Mouse (Mus musculus): ENCODE measurements around the gene Pitx2. TPM values are rescaled to one million over a fixed set of nuclear protein-coding genes. Genes with fewer than 3 reads are reported as not detected.

Pitx2 gene
- polyA plus RNA-seq, 1 experiment from 2014 or later = 16.1 TPM

DNA sequence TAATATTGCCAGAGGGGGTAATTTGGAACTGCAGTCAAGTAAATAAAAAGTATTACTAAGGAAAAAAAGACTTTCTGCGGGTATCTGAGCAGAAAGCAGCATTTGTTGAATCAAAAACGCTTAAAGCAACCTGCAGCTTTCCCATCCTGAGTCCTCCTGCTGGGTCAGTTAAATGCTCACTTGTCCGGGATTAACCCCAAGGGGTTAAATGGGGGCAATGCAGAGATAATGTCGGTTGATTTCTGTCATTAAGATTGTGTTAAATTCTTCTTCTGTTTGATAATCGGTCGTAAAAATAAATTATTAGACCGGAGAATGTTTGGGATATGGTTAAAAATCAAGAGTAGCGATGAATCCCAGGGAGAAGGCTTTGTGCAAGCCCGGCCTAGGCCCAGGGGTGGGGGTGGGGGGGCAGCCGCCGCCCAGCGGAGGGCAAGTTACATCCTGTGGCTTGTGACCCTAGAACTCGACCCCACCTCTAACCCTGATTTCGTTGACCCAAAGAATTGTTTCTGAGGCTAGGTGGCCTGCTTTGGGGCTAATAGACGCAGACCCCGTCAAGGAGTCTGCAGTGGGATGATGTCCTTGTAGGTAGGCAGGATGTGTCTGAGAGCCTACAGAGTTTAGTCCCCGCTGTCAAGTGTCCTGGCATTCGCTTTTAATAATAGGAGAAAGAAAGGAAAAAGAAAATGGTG is 6.0 kb downstream of the Pitx2 start:
- ATAC-seq (ENCODE audit: insufficient read depth, low FRiP score, low TSS enrichment) (no peak), DNase-seq (ENCODE audit: low spot score) (peak; percentile 24)
- no peak overlapping the region for H3K4me2 ChIP-seq (ENCODE audit: low read depth)
- 2% methylated on average over 18 of the region's 18 CpGs for WGBS
- no peak overlapping the region for H3K27ac ChIP-seq (ENCODE audit: low read depth, low read length)
- H3K27me3 ChIP-seq (ENCODE audit: control insufficient read depth, insufficient read depth, low read length) = peaks cover 95% of the 10 kb centered on the region
- H3K36me3 ChIP-seq (ENCODE audit: control insufficient read depth, insufficient read depth, low read length) = no peaks in the 10 kb centered on the region
- H3K9ac ChIP-seq (ENCODE audit: low read length) = no peak overlapping the region
- no peaks in the 10 kb centered on the region for H3K9me3 ChIP-seq (ENCODE audit: control insufficient read depth, low read length)
- H3K4me3 ChIP-seq (ENCODE audit: low read depth, low read length) = no peak overlapping the region
- peaks cover 5% of the 10 kb centered on the region; the same call in 1 of the 2 replicates for H3K4me1 ChIP-seq (ENCODE audit: control insufficient read depth, insufficient read depth, low read length)

DNA sequence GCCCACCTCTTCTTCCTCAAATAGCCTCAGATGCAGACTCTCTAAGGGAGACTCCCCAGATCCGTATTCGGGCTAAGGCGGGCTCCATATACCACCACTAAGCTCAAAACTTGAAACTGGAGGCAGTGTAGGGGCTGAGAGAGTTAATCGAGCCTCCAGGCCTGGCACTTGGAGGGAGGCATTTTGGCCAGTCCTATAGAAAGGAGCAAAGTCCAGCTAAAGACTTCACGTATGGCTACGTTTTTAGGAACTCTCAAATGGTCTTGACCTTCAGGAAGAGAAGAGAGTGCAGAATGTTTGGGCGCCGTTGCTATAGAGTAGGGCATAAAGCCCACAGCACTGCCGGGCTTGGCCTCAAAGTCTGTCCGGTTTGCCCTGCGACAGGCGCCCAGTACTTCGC is 7.1 kb downstream of the Pitx2 start:
- H3K4me3 ChIP-seq (ENCODE audit: low read depth, low read length) = no peak overlapping the region
- H3K4me2 ChIP-seq (ENCODE audit: low read depth) = no peak overlapping the region
- H3K4me1 ChIP-seq (ENCODE audit: control insufficient read depth, insufficient read depth, low read length) = peaks cover 5% of the 10 kb centered on the region; the same call in 1 of the 2 replicates
- H3K27ac ChIP-seq (ENCODE audit: low read depth, low read length) = no peak overlapping the region
- DNase-seq (ENCODE audit: low spot score) (no peak), ATAC-seq (ENCODE audit: insufficient read depth, low FRiP score, low TSS enrichment) (no peak)
- no peaks in the 10 kb centered on the region for H3K36me3 ChIP-seq (ENCODE audit: control insufficient read depth, insufficient read depth, low read length)
- H3K27me3 ChIP-seq (ENCODE audit: control insufficient read depth, insufficient read depth, low read length) = peaks cover 98% of the 10 kb centered on the region
- no peak overlapping the region for H3K9ac ChIP-seq (ENCODE audit: low read length)
- H3K9me3 ChIP-seq (ENCODE audit: control insufficient read depth, low read length) = no peaks in the 10 kb centered on the region
- WGBS = 2% methylated on average over 13 of the region's 13 CpGs

DNA sequence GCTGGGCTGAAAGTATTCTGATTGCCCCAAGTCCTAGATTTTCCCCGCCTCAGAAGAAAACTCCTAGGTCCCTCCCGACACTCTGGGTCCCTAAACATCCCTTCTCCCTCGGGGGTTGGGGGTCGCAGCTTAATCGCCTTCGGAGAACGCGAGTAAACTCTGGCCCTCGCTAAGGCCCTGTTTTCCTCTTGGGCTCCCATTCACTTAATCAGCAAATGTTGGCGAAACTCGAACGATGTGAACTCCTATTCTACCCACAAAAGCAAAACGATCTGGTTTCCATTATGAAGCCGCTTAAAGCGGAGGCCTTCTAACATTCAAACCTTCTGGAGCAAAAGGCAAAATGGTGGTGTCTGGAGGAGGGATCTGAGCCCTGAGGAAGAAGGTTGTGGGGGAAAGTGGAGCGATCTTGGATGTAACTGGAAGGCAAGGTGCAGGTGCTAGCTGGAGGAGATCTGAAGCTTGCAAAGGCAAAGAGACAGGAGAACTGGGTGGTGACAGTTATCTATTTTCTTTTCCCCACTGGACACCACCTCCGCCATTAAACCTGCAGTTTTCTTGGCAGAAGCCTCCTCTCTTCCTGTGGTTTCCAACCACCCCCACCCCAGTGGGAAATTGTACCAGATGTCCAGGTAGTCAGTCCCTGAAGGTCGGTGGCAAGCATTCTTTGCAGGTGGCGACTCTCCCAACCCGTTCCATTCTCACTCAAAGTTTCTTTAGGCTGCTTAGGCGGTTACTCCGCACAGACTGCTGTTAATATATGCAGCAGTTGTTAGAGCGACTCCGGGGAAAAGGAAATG is 7.8 kb downstream of the Pitx2 start:
- Histone ChIP-seq H3K27ac (ENCODE audit: low read depth, low read length) (no peak overlapping the region), H3K9ac (ENCODE audit: low read length) (no peak overlapping the region), H3K4me3 (ENCODE audit: low read depth, low read length) (no peak overlapping the region), H3K4me2 (ENCODE audit: low read depth) (no peak overlapping the region), H3K36me3 (ENCODE audit: control insufficient read depth, insufficient read depth, low read length) (no peaks in the 10 kb centered on the region), H3K9me3 (ENCODE audit: control insufficient read depth, low read length) (no peaks in the 10 kb centered on the region), H3K27me3 (ENCODE audit: control insufficient read depth, insufficient read depth, low read length) (peaks cover 98% of the 10 kb centered on the region), H3K4me1 (ENCODE audit: control insufficient read depth, insufficient read depth, low read length) (peaks cover 5% of the 10 kb centered on the region; the same call in 1 of the 2 replicates)
- no peak for ATAC-seq (ENCODE audit: insufficient read depth, low FRiP score, low TSS enrichment)
- under 1% methylated on average over 24 of the region's 24 CpGs for WGBS
- peak; percentile 40 for DNase-seq (ENCODE audit: low spot score)

DNA sequence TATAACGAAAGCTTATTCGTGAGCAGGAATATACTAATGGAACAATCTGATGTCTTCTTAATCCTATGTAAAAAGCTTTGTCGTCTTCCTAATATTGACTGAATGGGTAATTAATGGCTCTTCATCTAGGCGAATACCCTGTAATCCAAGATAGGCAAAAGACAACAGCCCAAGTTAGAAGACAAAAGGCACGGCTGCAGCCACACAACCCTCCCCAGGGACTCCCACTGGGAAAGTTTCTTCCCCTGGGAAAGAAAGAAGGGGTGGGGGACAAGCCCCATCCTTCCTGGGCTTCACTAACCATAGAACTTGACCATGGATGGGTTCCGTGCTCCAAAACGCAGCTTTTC is 8.3 kb downstream of the Pitx2 start:
- Histone ChIP-seq H3K9ac (ENCODE audit: low read length) (no peak overlapping the region), H3K4me1 (ENCODE audit: control insufficient read depth, insufficient read depth, low read length) (peaks cover 5% of the 10 kb centered on the region; the same call in 1 of the 2 replicates), H3K36me3 (ENCODE audit: control insufficient read depth, insufficient read depth, low read length) (no peaks in the 10 kb centered on the region), H3K4me2 (ENCODE audit: low read depth) (no peak overlapping the region), H3K27me3 (ENCODE audit: control insufficient read depth, insufficient read depth, low read length) (peaks cover 98% of the 10 kb centered on the region), H3K4me3 (ENCODE audit: low read depth, low read length) (no peak overlapping the region), H3K27ac (ENCODE audit: low read depth, low read length) (no peak overlapping the region), H3K9me3 (ENCODE audit: control insufficient read depth, low read length) (no peaks in the 10 kb centered on the region)
- no peak for DNase-seq (ENCODE audit: low spot score)
- WGBS = 2% methylated on average over 7 of the region's 7 CpGs
- ATAC-seq (ENCODE audit: insufficient read depth, low FRiP score, low TSS enrichment) = no peak

DNA sequence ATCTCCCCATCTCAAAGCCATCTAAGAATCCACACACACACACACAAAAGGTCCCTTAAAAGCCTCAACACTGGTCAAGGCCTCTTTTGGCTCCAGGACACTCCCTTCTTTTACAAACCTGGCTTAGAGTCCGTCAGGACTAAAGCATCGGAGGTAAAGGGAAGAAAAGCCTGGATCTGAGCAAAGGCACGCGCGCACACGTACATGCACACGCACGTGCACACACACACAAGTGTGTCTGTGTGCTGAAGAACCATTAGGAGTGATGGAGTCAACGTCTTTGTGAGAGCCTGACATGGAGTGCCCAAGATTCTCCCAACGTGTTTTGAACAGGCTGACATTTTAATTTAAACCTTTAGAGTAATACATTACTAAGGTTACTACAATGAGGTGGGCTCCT is 8.7 kb downstream of the Pitx2 start:
- H3K27me3 ChIP-seq (ENCODE audit: control insufficient read depth, insufficient read depth, low read length) = peaks cover 98% of the 10 kb centered on the region
- no peak overlapping the region for H3K4me2 ChIP-seq (ENCODE audit: low read depth)
- H3K4me3 ChIP-seq (ENCODE audit: low read depth, low read length) = no peak overlapping the region
- 2% methylated on average over 10 of the region's 10 CpGs for WGBS
- DNase-seq (ENCODE audit: low spot score) (peak; percentile 20), ATAC-seq (ENCODE audit: insufficient read depth, low FRiP score, low TSS enrichment) (no peak)
- H3K9ac ChIP-seq (ENCODE audit: low read length) = no peak overlapping the region
- H3K36me3 ChIP-seq (ENCODE audit: control insufficient read depth, insufficient read depth, low read length) = no peaks in the 10 kb centered on the region
- H3K27ac ChIP-seq (ENCODE audit: low read depth, low read length) = no peak overlapping the region
- no peaks in the 10 kb centered on the region for H3K9me3 ChIP-seq (ENCODE audit: control insufficient read depth, low read length)
- peaks cover 5% of the 10 kb centered on the region; the same call in 1 of the 2 replicates for H3K4me1 ChIP-seq (ENCODE audit: control insufficient read depth, insufficient read depth, low read length)

DNA sequence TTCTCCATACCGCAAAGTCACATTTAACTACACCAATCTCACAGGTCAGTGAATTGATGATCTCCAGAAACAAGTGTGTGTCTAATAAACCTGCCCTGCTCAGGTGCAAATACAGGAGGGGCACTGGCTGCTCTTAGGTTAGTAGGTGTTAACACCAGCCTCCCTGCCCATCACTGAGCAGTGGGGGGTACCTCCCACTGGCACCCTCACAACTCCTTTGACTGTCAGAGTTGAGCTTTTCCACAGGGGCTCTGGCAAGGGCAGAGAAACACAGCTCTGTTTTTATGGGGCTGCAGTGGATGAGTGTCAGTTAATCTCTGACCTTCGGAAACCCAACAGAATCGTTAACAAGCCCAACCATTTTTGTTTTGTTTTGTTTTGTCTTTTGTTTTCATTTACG is 9.6 kb downstream of the Pitx2 start:
- H3K27ac ChIP-seq (ENCODE audit: low read depth, low read length) = no peak overlapping the region
- no peaks in the 10 kb centered on the region for H3K9me3 ChIP-seq (ENCODE audit: control insufficient read depth, low read length)

DNA sequence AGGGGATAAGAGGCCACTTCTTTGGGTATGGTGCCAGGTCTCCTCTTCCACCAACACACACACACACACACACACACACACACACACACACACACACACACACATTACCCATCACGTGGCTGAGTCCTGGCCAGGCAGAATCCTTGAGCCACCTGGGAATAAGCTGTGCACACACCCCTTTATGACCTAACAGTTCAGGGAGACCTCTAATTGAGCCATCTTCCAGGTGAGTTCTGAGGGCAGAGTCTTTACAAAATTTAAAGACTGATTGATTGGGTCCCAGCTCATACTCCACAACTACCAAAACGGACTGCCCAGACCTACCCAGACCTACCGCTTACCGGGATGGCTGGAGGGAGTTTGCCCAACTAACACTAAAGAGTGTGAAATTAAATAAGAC is 10.1 kb downstream of the Pitx2 start:
- H3K27ac ChIP-seq (ENCODE audit: low read depth, low read length) = no peak overlapping the region
- H3K4me3 ChIP-seq (ENCODE audit: low read depth, low read length) = no peak overlapping the region
- H3K27me3 ChIP-seq (ENCODE audit: control insufficient read depth, insufficient read depth, low read length) = peaks cover 98% of the 10 kb centered on the region
- peaks cover 5% of the 10 kb centered on the region; the same call in 1 of the 2 replicates for H3K4me1 ChIP-seq (ENCODE audit: control insufficient read depth, insufficient read depth, low read length)
- H3K36me3 ChIP-seq (ENCODE audit: control insufficient read depth, insufficient read depth, low read length) = no peaks in the 10 kb centered on the region
- no peak for DNase-seq (ENCODE audit: low spot score)
- ATAC-seq (ENCODE audit: insufficient read depth, low FRiP score, low TSS enrichment) = no peak
- no peak overlapping the region for H3K4me2 ChIP-seq (ENCODE audit: low read depth)
- 0% methylated on average over 4 of the region's 4 CpGs for WGBS
- H3K9ac ChIP-seq (ENCODE audit: low read length) = no peak overlapping the region
- H3K9me3 ChIP-seq (ENCODE audit: control insufficient read depth, low read length) = no peaks in the 10 kb centered on the region

More for the DNA sequence above, 9.6 kb downstream of the Pitx2 start:
- Histone ChIP-seq H3K9ac (ENCODE audit: low read length) (no peak overlapping the region), H3K4me3 (ENCODE audit: low read depth, low read length) (no peak overlapping the region), H3K4me2 (ENCODE audit: low read depth) (no peak overlapping the region), H3K4me1 (ENCODE audit: control insufficient read depth, insufficient read depth, low read length) (peaks cover 7% of the 10 kb centered on the region; the same call in 1 of the 2 replicates), H3K36me3 (ENCODE audit: control insufficient read depth, insufficient read depth, low read length) (no peaks in the 10 kb centered on the region), H3K27me3 (ENCODE audit: control insufficient read depth, insufficient read depth, low read length) (peaks cover 98% of the 10 kb centered on the region)
- DNase-seq (ENCODE audit: low spot score) = no peak
- ATAC-seq (ENCODE audit: insufficient read depth, low FRiP score, low TSS enrichment) = no peak
- 8% methylated on average over 4 of the region's 4 CpGs for WGBS

DNA sequence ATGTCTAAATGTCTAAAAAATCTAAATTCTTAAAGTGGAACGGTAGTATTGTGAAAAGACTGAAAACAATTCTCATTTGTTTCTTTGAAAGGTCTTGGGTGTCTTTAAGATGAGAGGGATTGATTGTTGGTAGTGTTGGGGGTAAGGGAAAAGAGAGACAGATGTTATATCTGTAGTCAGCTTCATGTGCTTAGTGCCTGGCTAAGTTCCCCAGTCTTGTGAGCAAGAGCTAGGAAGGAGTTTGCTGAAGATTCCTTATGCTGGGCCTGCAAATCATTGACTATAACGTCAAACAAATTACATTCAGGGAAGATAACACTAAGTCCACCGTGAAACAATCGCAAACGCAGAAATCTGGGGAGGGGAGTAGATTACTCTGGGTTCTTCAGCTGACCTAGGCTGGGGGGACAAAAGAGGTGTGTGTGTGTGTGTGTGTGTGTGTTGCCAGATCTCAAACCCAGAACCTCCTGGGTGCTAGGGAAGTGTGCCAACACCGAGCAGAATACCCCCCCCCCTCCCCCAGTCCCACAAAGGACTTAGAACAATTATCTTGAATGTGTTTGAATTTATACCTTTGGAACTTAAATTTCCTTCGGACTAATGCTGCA is 12.5 kb downstream of the Pitx2 start:
- WGBS = 1% methylated on average over 7 of the region's 7 CpGs
- H3K4me3 ChIP-seq (ENCODE audit: low read depth, low read length) = no peak overlapping the region
- ATAC-seq (ENCODE audit: insufficient read depth, low FRiP score, low TSS enrichment) = no peak
- H3K9me3 ChIP-seq (ENCODE audit: control insufficient read depth, low read length) = no peaks in the 10 kb centered on the region
- no peak overlapping the region for H3K9ac ChIP-seq (ENCODE audit: low read length)
- no peak overlapping the region for H3K4me2 ChIP-seq (ENCODE audit: low read depth)
- no peak overlapping the region for H3K27ac ChIP-seq (ENCODE audit: low read depth, low read length)
- H3K27me3 ChIP-seq (ENCODE audit: control insufficient read depth, insufficient read depth, low read length) = peaks cover 95% of the 10 kb centered on the region
- H3K4me1 ChIP-seq (ENCODE audit: control insufficient read depth, insufficient read depth, low read length) = peaks cover 5% of the 10 kb centered on the region
- H3K36me3 ChIP-seq (ENCODE audit: control insufficient read depth, insufficient read depth, low read length) = no peaks in the 10 kb centered on the region
- DNase-seq (ENCODE audit: low spot score) = no peak
